Mouse (Mus musculus) ES-Bruce4 (cell line): Measurements from ENCODE around the gene Wdtc1.

ENCODE experiments used
- CTCF ChIP-seq: IDR thresholded peaks from one replicate; pipeline ENCODE4 v1.8.1; 2011; ENCODE audit warnings: low read depth, low read length
- EP300 ChIP-seq: IDR thresholded peaks from 2 replicates; pipeline ENCODE4 v1.6.1; 2011; ENCODE audit warnings: low read depth, low read length; ENCODE audit not compliant: insufficient read depth
- POLR2A ChIP-seq: IDR thresholded peaks from one replicate; pipeline ENCODE4 v1.8.1; 2011; ENCODE audit warnings: low read length; ENCODE audit not compliant: insufficient read depth

- TF ChIP-seq CTCF (no peak), POLR2A (no peak), EP300 (no peak)
These were observed 101.2 kb downstream of the Wdtc1 start for GRCm38 (mm10) chr4:133252089-133252488.
